Mouse (Mus musculus) bone marrow macrophage, adult 2 months (primary cell): ENCODE results near the gene Hoxd13.

Experiments
- CTCF ChIP-seq: IDR thresholded peaks from 2 replicates; pipeline ENCODE4 v1.5.1; 2012; ENCODE audit warnings: low read depth, mild to moderate bottlenecking, low read length, moderate library complexity
- POLR2A ChIP-seq: IDR thresholded peaks from 2 replicates; pipeline ENCODE4 v1.6.1; 2012; ENCODE audit warnings: mild to moderate bottlenecking, low read depth, low read length, borderline replicate concordance

DNA sequence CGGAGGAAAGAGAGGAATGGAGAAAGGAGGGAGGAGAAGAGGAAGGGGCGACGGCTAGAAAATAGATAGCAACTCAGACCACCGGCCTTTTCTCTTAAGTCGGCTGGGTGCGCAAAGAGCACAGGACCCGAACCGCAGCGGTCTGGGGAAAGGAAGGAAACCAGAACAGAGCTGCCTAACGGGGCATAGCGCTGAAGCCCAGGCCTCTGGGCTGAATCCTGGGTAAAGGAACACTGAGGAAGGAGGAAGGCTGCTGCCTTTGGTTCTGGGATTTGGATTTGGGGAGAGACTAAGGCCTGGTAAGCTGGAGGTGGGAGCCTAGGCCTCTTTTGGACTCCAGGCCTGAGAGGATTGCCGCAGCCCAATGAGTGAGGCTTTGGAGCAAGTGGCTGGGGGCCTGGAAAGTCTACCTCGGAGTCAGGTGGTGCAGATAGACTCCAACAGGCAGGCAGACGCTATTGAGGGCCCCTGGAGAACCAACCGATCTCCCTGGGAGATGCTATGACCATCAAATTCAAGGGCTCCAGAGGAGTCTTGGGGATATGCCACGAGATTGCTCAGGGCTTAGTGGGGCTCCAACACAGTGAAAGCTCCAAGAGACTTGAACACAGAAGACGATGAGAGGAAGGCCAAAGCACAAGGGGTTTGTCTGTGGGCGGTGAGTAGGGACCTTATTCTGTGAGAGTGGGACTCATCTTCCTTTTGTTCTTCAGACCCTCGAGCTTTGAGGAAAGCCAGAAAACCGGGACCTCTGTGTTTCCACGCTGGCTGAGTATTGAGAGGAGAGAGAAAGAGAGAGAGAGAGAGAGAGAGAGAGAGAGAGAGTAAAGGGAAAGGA lies 12.7 kb downstream of the Hoxd13 start:
- TF ChIP-seq CTCF (no peak), POLR2A (no peak)
